In genomic region chr8:104144434-104145216, GRCm38 (mm10) we compare ENCODE assay signal across 15 mouse cellular contexts. TPM values are rescaled to one million over a fixed set of nuclear protein-coding genes. Genes with fewer than 3 reads are reported as not detected.
A peak's percentile ranks its signal among the peaks of the same experiment; 100 is the strongest.
DNase-seq lines count a peak whose midpoint lies in the region; ATAC-seq and TF ChIP-seq lines count a peak whose summit lies in the region.
"Had no signal": no experiment of that assay in that cellular context is flagged by ENCODE, and none has a peak within 500 bp of the region (broad histone marks: within the 10 kb centered on the region; RNA-seq: fewer than 3 reads in every experiment).

No protein-coding gene starts in this region.

- ATAC-seq in frontal cortex, adult (ENCODE audit: low TSS enrichment), result peak; percentile 42
- no peak for ATAC-seq in inflammation-experienced regulatory T-cells, adult 6 months
- ATAC-seq in liver, embryonic 12.5 days, result no peak
- ATAC-seq: CD4-positive, CD25-positive, alpha-beta regulatory T cell, adult 4 months; liver, postnatal 0 days had no signal

- H3K9ac ChIP-seq in liver, embryonic 12.5 days, result no peak overlapping the region
- H3K9ac ChIP-seq: hindbrain, embryonic 14.5 days; liver, postnatal 0 days had no signal

- H3K4me1 ChIP-seq in liver, embryonic 12.5 days, result no peaks in the 10 kb centered on the region

- no peak for DNase-seq in frontal cortex, postnatal 25 days (ENCODE audit: low spot score in 2 of 2)
- no peak for DNase-seq in layer of hippocampus, adult 2 months (ENCODE audit: low spot score in 2 of 2)
- no peak for DNase-seq in layer of hippocampus, postnatal 14 days (ENCODE audit: low spot score in 2 of 2)
- DNase-seq in 3T3-L1 (ENCODE audit: low read depth, low spot score) (peak; percentile 36), ZHBTc4 (ENCODE audit: low read depth, low spot score) (peak; percentile 30)
- DNase-seq: adrenal gland, postnatal 25 days; cerebellum, adult 9-10 months; kidney, postnatal 36 days; liver, postnatal 0 days; retina, postnatal 1 day had no signal

- no peaks in the 10 kb centered on the region for H3K9me3 ChIP-seq in liver, embryonic 12.5 days (replicated peaks)

- peak; percentile 64 for TF ChIP-seq CTCF in layer of hippocampus, adult 2 months (conservative IDR thresholded peaks at IDR 0.05)

- H3K27me3 ChIP-seq in liver, embryonic 12.5 days (replicated peaks), result no peaks in the 10 kb centered on the region; the same call in 1 of the 2 replicates

- WGBS in liver, embryonic 12.5 days (ENCODE audit: insufficient replicate concordance), result 66% methylated on average over 13 of the region's 13 CpGs

- H3K4me2 ChIP-seq in liver, embryonic 12.5 days, result no peak overlapping the region
- H3K4me2 ChIP-seq: hindbrain, embryonic 14.5 days had no signal

- no peak overlapping the region for H3K4me3 ChIP-seq in layer of hippocampus, adult 2 months
- no peak overlapping the region for H3K4me3 ChIP-seq in liver, embryonic 12.5 days

- H3K36me3 ChIP-seq in liver, embryonic 12.5 days, result no peaks in the 10 kb centered on the region

- H3K27ac ChIP-seq in layer of hippocampus, adult 2 months, result no peak overlapping the region
- H3K27ac ChIP-seq in liver, embryonic 12.5 days, result no peak overlapping the region
- H3K27ac ChIP-seq: hindbrain, embryonic 14.5 days had no signal

RNA-seq across cellular contexts. Expression of gene Bean1, which starts 25.6 kb away (rescaled TPM):
- 1 to 10 TPM; 5.3 to 5.4 TPM for total RNA-seq in layer of hippocampus, adult 2 months (2021)
- total RNA-seq in layer of hippocampus, postnatal 14 days (2021), result 10 to 100 TPM in 1 of 2 experiments, 1 to 10 TPM in 1; 9.0 to 10.7 TPM
- polyA plus RNA-seq in inflammation-experienced regulatory T-cells, adult 6 months (2017; shearing (Covaris generic)), result not detected
- polyA plus RNA-seq in liver, embryonic 12.5 days (2016; fragmentation: Nextera tagmentation; extraction: Ambion mirVana), result 0.06 TPM in 1 of 2 replicates, not detected in the other
- polyA plus RNA-seq: CD4-positive, CD25-positive, alpha-beta regulatory T cell, adult 4 months; liver, postnatal 0 days had no signal

RNA-seq across cellular contexts. Expression of gene Cdh5, which starts 43.2 kb away (rescaled TPM):
- 10 to 100 TPM in 1 of 2 experiments, 1 to 10 TPM in 1; 9.1 to 11.6 TPM for total RNA-seq in layer of hippocampus, adult 2 months (2021)
- 10 to 100 TPM; 12.4 to 14.9 TPM for total RNA-seq in layer of hippocampus, postnatal 14 days (2021)
- polyA plus RNA-seq in inflammation-experienced regulatory T-cells, adult 6 months (2017; shearing (Covaris generic)), result under 1 TPM in 1 of 3 experiments, not detected in 2; 0.49 TPM
- 9.4 and 9.9 TPM in 2 replicates for polyA plus RNA-seq in liver, embryonic 12.5 days (2016; fragmentation: Nextera tagmentation; extraction: Ambion mirVana)
- polyA plus RNA-seq: CD4-positive, CD25-positive, alpha-beta regulatory T cell, adult 4 months had no signal

Comparison
In these comparisons a context has a peak if more than half of its experiments do, and no peak if none do; other contexts are left out.
1. DNase-seq: peak in 3T3-L1 (single experiment) and ZHBTc4 (single experiment); none in frontal cortex, postnatal 25 days (0 of 2), layer of hippocampus, adult 2 months (0 of 2) and layer of hippocampus, postnatal 14 days (0 of 2).